Mouse (Mus musculus) ES-E14 (cell line): ENCODE data around the gene Adcy4. TPM values are rescaled to one million over a fixed set of nuclear protein-coding genes. Genes with fewer than 3 reads are reported as not detected.

Source experiments
- DNase-seq: peaks from one replicate; pipeline ENCODE4 v3.0.0-alpha.2; 2013; ENCODE audit warnings: low read depth, low spot score
- H3K27ac ChIP-seq: 2 replicates; pipeline ENCODE4 v1.5.1; 2012; ENCODE audit warnings: low read depth, mild to moderate bottlenecking, low read length, moderate library complexity, mixed read lengths; ENCODE audit not compliant: poor library complexity, insufficient read depth, severe bottlenecking
- H3K36me3 ChIP-seq: 2 replicates; pipeline ENCODE4 v1.6.1; 2012; ENCODE audit warnings: mild to moderate bottlenecking, low read length, moderate library complexity, mixed read lengths; ENCODE audit not compliant: control insufficient read depth, poor library complexity, insufficient read depth, severe bottlenecking
- H3K4me1 ChIP-seq, 2 experiments: fragments of 150-350 bp in 1 of 2; sonication (generic) in 1 of 2; 2 replicates each; pipeline ENCODE4 v1.6.1; 2012; ENCODE audit warnings: low read length in 2 of 2, mild to moderate bottlenecking in 1 of 2, mixed read lengths in 1 of 2; ENCODE audit not compliant: control insufficient read depth in 2 of 2, insufficient read depth in 2 of 2, poor library complexity in 1 of 2
- H3K4me3 ChIP-seq, 2 experiments: fragments of 150-350 bp in 1 of 2; sonication (generic) in 1 of 2; 2 replicates each; pipeline ENCODE4 v1.5.1; 2012; ENCODE audit warnings: low read length in 2 of 2, low read depth in 1 of 2, mild to moderate bottlenecking in 1 of 2, mixed read lengths in 1 of 2; ENCODE audit not compliant: insufficient read depth in 1 of 2, poor library complexity in 1 of 2, severe bottlenecking in 1 of 2
- H3K9ac ChIP-seq: 2 replicates; pipeline ENCODE4 v1.6.1; 2012; ENCODE audit warnings: low read depth, mild to moderate bottlenecking, low read length, mixed read lengths; ENCODE audit not compliant: poor library complexity, insufficient read depth, severe bottlenecking
- H3K9me3 ChIP-seq: fragments of 150-350 bp; sonication (generic); 2 replicates; pipeline ENCODE4 v1.6.1; 2012; ENCODE audit warnings: low read depth, mild to moderate bottlenecking, low read length; ENCODE audit not compliant: control insufficient read depth, insufficient read depth
- CHD2 ChIP-seq: IDR thresholded peaks from 2 replicates; pipeline ENCODE4 v1.6.1; 2014; ENCODE audit warnings: mild to moderate bottlenecking, low read depth, low read length, inconsistent platforms
- HCFC1 ChIP-seq: IDR thresholded peaks from 2 replicates; pipeline ENCODE4 v1.6.1; 2012; ENCODE audit warnings: low read length, inconsistent platforms, borderline replicate concordance; ENCODE audit not compliant: insufficient read depth
- MAFK ChIP-seq: IDR thresholded peaks from 2 replicates; pipeline ENCODE4 v1.6.1; 2014; ENCODE audit warnings: mild to moderate bottlenecking, low read depth, low read length, inconsistent platforms; ENCODE audit not compliant: insufficient read depth
- ZC3H11A ChIP-seq: IDR thresholded peaks from 2 replicates; pipeline ENCODE4 v1.6.1; 2012; ENCODE audit warnings: low read depth, mild to moderate bottlenecking, inconsistent platforms, low read length, borderline replicate concordance
- ZNF384 ChIP-seq: IDR thresholded peaks from 2 replicates; pipeline ENCODE4 v1.6.1; 2012; ENCODE audit warnings: low read depth, low read length, inconsistent platforms
- in situ Hi-C, 2 experiments: fragments of 600-800 bp; cut with MboI; formaldehyde crosslinking; loops; one replicate each; pipeline ENCODE4 v1.15.1; 2025; ENCODE audit warnings: low sequenced_read_pairs in 2 of 2, inconsistent platforms in 1 of 2; ENCODE audit not compliant: unreplicated experiment in 2 of 2
- total RNA-seq: library from RNA; depleted of rRNA; stranded (reverse); fragments of 300-350 nt; gene quantifications from 2 replicates; pipeline ENCODE4 v1.2.3, GENCODE M21; 2012

Adcy4 gene
- total RNA-seq, 1 experiment, result 0.27 TPM

- DNase-seq, result no peak
- in situ Hi-C loops, result no loop called here
- H3K9me3 ChIP-seq, result no peaks in the 10 kb centered on the region
- H3K4me1 ChIP-seq, result peaks cover 0 to 7% of the 10 kb centered on the region in 2 experiments; a peak in 1 of 4 replicates
- H3K27ac ChIP-seq, result no peak overlapping the region
- H3K36me3 ChIP-seq, result no peaks in the 10 kb centered on the region
- H3K4me3 ChIP-seq, result no peak overlapping the region
- H3K9ac ChIP-seq, result no peak overlapping the region
- no peak for TF ChIP-seq HCFC1
- no peak for TF ChIP-seq ZC3H11A
- no peak for TF ChIP-seq ZNF384
- no peak for TF ChIP-seq CHD2
- TF ChIP-seq MAFK, result no peak
These were observed 4.2 kb downstream of the Adcy4 start for GRCm38 (mm10) chr14:55779656-55780055.

GRCm38 (mm10) chr14:55778686-55779085 lies 5.2 kb downstream of the Adcy4 start:
- TF ChIP-seq ZC3H11A (no peak), HCFC1 (no peak)
- Histone ChIP-seq H3K4me3 (no peak overlapping the region), H3K27ac (no peak overlapping the region), H3K36me3 (no peaks in the 10 kb centered on the region), H3K9me3 (no peaks in the 10 kb centered on the region), H3K4me1 (peaks cover 0 to 7% of the 10 kb centered on the region in 2 experiments; a peak in 1 of 4 replicates), H3K9ac (no peak overlapping the region)
- in situ Hi-C loops, result no loop called here
- DNase-seq, result no peak

GRCm38 (mm10) chr14:55777806-55778205 lies 6.1 kb downstream of the Adcy4 start:
- in situ Hi-C loops, result no loop called here
- H3K27ac ChIP-seq, result no peak overlapping the region
- TF ChIP-seq HCFC1 (no peak), ZNF384 (no peak), CHD2 (no peak), ZC3H11A (no peak), MAFK (no peak)

GRCm38 (mm10) chr14:55777176-55777575 lies 6.7 kb downstream of the Adcy4 start:
- DNase-seq, result no peak
- no peak for TF ChIP-seq ZNF384
- no peak for TF ChIP-seq CHD2
- TF ChIP-seq MAFK, result no peak
- no peak for TF ChIP-seq ZC3H11A
- no peak for TF ChIP-seq HCFC1
- Histone ChIP-seq H3K4me3 (no peak overlapping the region), H3K27ac (no peak overlapping the region), H3K9ac (no peak overlapping the region), H3K4me1 (peaks cover 0 to 7% of the 10 kb centered on the region in 2 experiments; a peak in 1 of 4 replicates), H3K9me3 (no peaks in the 10 kb centered on the region), H3K36me3 (no peaks in the 10 kb centered on the region)
- in situ Hi-C loops, result no loop called here

More at GRCm38 (mm10) chr14:55777806-55778205, 6.1 kb downstream of the Adcy4 start:
- Histone ChIP-seq H3K4me1 (peaks cover 0 to 7% of the 10 kb centered on the region in 2 experiments; a peak in 1 of 4 replicates), H3K4me3 (no peak overlapping the region), H3K9me3 (no peaks in the 10 kb centered on the region), H3K9ac (no peak overlapping the region), H3K36me3 (no peaks in the 10 kb centered on the region)
- DNase-seq, result no peak

GRCm38 (mm10) chr14:55776711-55777110 lies 7.2 kb downstream of the Adcy4 start:
- TF ChIP-seq ZC3H11A, result no peak
- no peak for TF ChIP-seq HCFC1
- TF ChIP-seq MAFK, result no peak
- TF ChIP-seq CHD2, result no peak
- TF ChIP-seq ZNF384, result no peak
- in situ Hi-C loops, result no loop called here
- H3K9ac ChIP-seq, result no peak overlapping the region
- no peaks in the 10 kb centered on the region for H3K9me3 ChIP-seq
- no peak for DNase-seq
- H3K36me3 ChIP-seq, result no peaks in the 10 kb centered on the region
- H3K4me1 ChIP-seq, result peaks cover 0 to 7% of the 10 kb centered on the region in 2 experiments; a peak in 1 of 4 replicates
- no peak overlapping the region for H3K4me3 ChIP-seq
- H3K27ac ChIP-seq, result no peak overlapping the region
